Mouse (Mus musculus) left cerebral cortex, postnatal 10 days (tissue): ENCODE data around the gene Pepd. TPM values are rescaled to one million over a fixed set of nuclear protein-coding genes. Genes with fewer than 3 reads are reported as not detected.
"Not testable (repeated sequence)": the region's sequence is repeated elsewhere in the genome, so short reads cannot be mapped to it uniquely, and the experiment has no call there.

Experiments
- DNase-seq, 2 experiments: peaks; one replicate each; pipeline ENCODE4 v3.0.0; 2021 to 2022; ENCODE audit warnings: low spot score in 2 of 2, mixed read lengths in 1 of 2; ENCODE audit errors: extremely low spot score in 1 of 2
- intact Hi-C: fragments of 180-260 bp; cut with DNase I; formaldehyde crosslinking; loops from one replicate; pipeline ENCODE4 v1.15.1; 2025
- total RNA-seq, 2 experiments: library from RNA; stranded (reverse); gene quantifications; 2 replicates each; pipeline ENCODE4 v1.2.3; 2021

Gene Pepd
- total RNA-seq, 2 experiments from 2014 or later: 31.8 to 32.4 TPM

- intact Hi-C loops: no loop called here
- no peak for DNase-seq
Measured at GRCm38 (mm10) chr7:34973877-34974276, 61.7 kb downstream of the Pepd start.

- intact Hi-C loops: no loop called here
- DNase-seq: no peak
Measured at GRCm38 (mm10) chr7:34975913-34976312, 63.7 kb downstream of the Pepd start.

GRCm38 (mm10) chr7:34977403-34977802 is 65.2 kb downstream of the Pepd start:
- intact Hi-C loops: no loop called here
- DNase-seq: no peak

GRCm38 (mm10) chr7:34981803-34982202 is 69.6 kb downstream of the Pepd start:
- no peak for DNase-seq
- intact Hi-C loops: no loop called here

DNA sequence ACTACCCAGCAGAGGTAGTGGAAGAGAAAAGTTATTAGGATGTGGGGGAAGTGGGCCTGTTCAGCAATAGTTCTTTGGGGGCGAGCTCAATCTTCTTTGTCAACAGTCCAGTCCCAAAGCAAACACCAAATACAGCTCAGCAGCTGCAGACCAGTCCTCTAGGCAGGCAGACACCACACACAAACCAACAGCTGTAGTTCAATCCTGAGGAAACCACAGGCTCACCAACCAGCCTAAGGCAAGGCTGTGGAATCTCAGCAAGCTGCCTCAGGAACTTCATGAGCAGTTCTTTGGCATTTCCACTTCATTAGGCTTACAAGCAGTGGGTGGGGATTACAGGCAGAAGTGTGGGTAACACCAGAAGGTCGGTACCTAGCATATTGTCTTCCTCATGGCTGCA is 70.2 kb downstream of the Pepd start:
- DNase-seq, intact Hi-C loops: not testable (repeated sequence)

DNA sequence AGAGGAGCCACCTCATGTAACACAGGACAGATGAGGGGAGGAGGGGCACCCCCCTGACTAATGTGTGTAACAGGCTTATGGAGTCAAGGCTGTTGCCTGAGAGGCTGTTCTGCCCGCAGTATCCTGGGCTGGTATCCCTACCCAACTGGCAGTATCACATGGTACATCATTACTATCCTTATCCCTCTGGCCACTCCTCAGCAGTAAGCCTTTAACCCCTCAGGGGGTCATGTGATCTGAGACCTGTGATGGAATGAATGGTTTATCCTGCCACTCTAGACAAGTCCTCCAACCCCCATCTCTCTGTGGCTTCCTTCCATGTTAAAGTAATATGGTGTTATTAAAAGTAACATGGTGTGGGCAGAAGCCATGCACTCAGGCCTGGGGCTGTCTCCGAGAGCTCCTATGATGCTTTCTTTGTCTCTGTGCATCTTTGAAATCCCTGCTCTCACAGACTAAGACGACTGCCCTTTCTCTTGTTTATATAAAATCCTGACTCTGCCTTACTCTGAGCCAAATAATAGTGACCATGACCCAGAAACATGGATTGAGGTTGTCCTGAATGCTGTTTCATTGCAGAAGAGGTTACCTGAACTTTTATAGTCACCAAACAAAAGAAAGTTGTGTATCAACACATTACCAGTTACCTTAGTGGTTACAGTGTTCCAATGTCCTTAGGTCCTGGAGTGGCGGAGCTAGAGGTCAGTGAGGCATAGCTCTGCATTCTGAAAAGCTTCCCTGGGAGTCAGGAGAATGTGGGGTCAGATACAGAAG is 71.7 kb downstream of the Pepd start:
- no peak for DNase-seq
- intact Hi-C loops: no loop called here

DNA sequence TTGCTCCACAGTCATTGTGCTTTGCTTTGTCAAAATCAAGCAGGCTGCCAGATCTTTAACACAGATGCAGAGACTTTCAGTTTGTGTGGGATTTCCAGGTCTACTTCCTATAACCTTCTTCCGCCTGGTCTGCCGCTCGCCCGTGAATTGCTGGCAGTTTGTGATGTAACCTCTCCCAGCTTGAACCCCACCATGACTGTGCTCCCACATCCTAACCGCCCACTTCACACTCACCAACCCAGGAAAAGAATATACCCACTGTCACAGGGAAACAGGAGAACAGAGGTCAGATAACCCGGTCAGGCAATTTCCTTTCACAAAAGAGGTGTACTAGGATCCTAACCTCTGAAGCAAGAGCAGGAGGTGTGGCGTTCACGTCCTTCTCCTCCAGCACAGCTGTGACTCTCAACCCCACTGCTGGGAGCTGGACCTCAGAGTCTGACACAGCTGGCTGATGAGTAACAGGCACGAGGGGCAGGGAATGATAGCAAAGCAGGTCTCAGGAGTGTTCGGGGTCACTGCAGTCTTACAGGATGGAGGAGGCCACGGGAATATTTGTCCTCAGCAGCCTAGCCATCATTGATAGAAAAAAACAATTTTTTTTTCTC is 72.5 kb downstream of the Pepd start:
- DNase-seq: no peak
- intact Hi-C loops: no loop called here

GRCm38 (mm10) chr7:34985216-34985615 is 73.0 kb downstream of the Pepd start:
- DNase-seq: no peak
- intact Hi-C loops: no loop called here

DNA sequence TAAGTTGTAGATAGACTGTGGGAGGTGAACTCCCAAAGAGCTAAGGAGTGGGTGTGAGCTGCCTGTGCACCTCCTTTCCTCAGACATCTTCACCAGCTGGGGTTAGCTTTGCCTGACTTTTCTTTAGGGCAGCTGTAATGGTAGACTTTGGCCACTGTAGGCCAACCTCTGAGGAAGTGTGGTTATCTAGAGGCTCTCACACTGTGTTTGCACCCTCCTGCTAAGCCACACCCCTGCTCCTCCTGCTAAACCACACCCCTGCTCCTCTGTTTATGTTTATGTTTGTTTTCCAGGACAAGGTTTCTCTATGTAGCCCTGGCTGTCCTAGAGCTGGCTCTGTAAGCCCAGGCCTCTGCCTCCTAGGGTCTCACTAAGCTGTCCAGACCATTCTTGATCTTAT is 73.5 kb downstream of the Pepd start:
- intact Hi-C loops: no loop called here
- no peak for DNase-seq

DNA sequence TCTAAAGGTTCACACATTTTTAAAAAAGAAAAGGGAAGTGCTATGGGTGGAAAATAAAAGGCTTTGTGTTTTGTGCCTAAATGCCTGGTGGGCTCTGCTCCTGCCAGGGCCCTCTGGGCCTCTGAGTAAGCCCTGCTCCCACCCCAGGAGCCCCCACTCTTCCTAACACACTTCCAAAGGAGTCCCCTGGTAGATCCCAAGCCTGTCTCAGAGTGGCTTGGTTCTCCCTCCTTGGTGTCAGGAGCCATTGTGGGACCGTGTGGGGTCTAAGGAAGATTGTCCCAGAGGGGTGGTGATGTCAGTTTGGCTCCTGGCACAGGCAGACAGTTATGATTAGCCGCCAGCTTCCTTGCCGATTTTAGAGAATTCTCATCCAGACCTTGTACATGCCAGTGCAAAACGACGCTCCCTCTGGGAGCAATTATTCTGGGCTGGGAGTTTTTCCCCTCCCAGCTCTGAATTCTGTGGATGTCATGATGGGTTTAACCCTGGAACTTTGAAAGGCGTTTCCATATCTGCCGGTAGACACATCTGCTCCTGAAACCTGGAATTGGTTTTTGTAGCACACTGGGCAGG is 74.5 kb downstream of the Pepd start:
- DNase-seq: no peak
- intact Hi-C loops: no loop called here

DNA sequence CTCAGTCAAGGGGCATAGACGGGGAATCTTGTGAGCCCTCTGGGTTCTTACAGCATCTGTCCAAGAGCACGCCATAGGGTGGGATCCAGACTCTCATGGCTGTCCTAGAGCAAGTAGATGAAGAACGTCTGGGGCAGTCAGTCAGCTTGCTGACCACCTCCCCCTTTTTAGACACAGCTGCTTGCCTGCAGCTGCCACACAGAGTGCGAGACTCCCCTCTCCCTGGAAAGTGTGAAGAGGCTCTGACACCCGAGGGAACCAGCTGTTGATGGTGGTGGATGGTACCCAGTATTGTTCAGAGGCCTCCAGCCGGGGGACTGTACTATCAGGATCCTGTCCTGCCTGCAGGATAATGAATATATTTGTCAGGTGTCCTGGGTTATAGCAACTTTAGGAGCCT is 75.1 kb downstream of the Pepd start:
- intact Hi-C loops: no loop called here
- DNase-seq: no peak

DNA sequence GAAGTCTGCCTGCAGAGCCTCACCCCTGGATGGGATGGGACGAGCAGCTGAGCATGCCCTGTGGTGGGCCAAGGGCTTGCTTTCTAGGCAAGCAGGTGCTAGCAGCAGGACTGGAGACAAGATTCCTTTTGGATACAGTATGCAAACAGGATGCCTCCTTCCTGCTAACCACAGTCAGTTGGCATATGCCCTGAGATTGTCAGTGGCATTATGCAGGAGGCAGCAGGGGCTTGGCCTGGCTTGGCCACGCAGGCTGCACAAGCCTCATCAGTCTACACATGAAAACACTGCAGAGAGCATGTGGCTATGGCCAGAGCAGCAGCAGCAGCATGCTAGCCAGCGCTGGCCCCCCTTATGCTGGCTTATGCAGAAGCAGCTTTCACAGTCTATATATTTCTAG is 76.3 kb downstream of the Pepd start:
- intact Hi-C loops: no loop called here
- no peak for DNase-seq

GRCm38 (mm10) chr7:34991731-34992246 is 79.6 kb downstream of the Pepd start:
- DNase-seq: no peak
- intact Hi-C loops: no loop called here

DNA sequence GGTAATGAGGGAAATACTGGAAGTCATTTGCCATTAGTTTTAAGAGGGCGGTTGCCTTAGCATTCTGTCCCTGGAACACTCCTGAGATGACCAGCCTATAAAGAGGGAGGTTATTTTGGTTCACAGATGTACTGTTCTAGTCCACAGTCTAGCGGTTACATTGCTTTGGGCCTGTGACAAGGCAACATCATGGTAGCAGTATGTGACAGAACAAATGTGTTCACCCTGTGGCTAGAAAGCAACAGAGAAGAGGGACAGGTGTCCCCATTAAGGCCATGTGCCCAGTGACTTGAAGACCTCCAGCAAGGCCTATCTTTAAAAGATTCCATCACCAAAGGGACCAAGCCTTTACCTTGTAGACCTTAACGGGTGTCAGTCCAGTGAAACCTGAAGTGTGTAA is 80.6 kb downstream of the Pepd start:
- intact Hi-C loops: no loop called here
- no peak for DNase-seq

DNA sequence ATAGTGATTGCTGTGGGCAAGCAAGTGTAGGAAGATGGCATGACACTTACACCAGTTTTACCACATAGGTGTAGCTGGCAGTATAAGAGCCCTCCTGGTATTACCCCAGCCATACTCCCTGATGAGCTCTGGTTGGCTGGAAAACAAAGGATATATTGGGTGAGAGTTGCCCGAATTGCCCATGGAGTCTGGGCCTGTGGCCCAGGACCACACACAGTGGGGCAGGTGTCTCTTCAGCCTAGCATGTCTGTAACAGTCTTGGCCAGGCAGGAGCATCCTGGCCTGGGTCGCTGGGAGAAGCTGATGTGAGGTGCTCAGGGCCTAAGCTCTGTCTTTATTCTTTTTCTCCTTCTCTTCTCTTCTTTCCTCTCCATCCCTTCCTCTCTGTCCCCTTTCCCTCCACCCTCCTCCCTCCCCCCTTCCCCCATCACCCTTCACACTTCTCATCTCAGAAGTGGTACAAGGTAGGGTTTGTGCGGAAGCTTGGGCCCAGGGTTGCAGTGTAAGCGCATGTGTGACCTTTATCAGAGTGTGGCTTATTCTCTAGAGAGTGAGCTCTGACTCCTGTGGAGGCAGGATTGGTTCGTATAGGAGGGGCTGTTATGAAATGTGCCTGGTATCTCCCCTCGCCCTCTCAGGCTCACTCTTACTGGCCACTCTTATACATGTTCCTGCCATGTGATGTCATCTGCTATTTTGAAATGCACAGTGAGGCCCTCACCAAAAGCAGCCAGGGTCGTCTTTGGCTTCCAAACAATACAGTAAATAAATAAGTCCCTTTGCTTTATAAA is 83.9 kb downstream of the Pepd start:
- no peak for DNase-seq
- intact Hi-C loops: no loop called here

DNA sequence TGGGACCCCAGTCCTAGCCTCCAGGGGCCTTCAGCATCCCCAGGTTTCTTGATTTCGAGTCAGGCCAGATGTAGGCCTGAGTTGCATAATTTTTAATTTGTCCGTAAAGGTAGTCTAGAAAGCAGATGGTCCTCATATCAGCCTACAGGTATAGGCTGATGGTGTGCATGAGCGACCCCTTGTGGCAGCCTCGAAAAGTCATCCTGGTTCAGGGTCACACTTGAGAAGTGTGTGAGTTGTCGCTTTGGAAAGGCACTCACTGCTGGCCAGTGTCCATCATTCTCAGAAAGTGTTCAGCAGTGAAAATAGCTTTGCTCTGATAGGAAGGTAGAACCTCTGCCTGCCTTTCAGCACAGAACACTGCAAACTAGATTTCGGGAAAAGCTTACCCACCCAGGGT is 88.7 kb downstream of the Pepd start:
- DNase-seq: no peak
- intact Hi-C loops: no loop called here

DNA sequence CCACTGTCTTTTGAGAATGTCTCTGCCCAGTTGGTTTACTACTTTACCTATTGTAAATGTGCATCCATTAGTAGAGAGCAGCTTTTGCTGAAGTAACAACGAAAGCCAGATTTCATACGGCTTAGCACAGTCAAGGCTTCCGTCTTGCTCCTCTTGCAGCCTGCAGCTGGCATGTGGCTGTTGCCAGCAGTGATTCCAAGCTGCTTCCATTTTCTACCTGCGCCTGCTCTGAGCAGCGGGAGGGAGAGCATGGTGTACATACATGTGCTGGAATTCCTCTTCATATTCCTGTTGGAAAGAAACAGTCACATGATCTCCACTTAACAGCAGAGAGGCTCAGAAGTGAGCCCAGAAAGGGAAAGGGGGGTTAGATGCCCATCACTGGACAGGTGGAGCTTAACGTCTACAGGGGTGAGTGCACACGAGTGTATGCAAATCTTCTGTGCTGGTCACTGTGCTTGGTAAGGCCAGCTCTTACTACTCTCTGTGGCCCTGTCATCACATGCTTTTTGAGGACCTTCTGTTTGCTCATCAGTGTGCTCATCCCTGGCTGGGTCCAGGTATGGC is 91.1 kb downstream of the Pepd start:
- no peak for DNase-seq
- intact Hi-C loops: no loop called here

DNA sequence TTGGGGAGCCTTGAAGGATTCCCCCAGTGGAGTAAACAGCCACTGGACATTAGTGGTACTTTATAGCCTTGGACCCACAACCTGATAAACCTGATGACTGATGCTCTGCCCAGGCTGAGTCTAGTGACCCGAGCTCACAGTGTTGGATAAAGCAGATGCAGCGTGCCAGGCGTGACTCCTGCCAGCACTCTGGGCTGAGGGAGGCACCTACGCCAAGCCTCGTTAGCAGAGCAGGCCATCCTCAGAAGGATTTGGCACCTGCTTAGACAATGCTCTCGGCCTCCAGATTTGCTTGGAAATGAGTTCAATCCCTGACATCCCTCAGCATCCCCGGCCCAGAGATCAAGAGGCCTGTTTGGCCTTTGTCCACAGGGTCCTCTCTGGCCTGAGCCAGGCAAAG is 94.5 kb downstream of the Pepd start:
- DNase-seq: no peak
- intact Hi-C loops: no loop called here

DNA sequence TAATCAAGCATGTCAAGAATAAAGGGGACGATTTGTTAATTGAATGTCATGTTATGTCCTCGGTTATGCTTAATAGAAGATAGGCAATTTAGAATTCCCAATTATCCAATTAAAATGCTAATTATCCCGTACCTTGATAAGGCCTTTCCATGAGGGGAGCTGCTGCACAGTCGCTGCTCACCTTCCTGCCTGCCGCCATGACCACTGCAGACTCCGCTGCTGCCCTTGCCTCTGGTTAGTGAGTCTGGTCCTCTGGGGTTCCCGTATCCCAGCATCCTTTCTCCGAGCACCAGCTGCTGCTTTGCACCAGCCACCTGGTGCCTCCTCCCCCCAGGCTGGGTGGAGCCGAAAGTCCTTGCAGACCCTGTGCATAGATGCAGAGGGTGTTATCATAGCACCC is 101.0 kb downstream of the Pepd start:
- intact Hi-C loops: no loop called here
- no peak for DNase-seq
